Mouse (Mus musculus) E14TG2a.4 (cell line): ENCODE measurements around the gene Atp5g2.

Experiments used
- H3K27me3 ChIP-seq: 2 replicates; pipeline ENCODE4 v1.6.1; 2014; ENCODE audit warnings: low read length, control low read depth; ENCODE audit not compliant: insufficient read depth
- H3K36me3 ChIP-seq: 2 replicates; pipeline ENCODE4 v1.6.1; 2014; ENCODE audit warnings: low read length, control low read depth; ENCODE audit not compliant: insufficient read depth
- H3K4me1 ChIP-seq: replicated peaks from 2 replicates; pipeline ENCODE4 v1.6.1; 2014; ENCODE audit warnings: low read depth, low read length, control low read depth
- H3K4me3 ChIP-seq: replicated peaks from 2 replicates; pipeline ENCODE4 v1.5.1; 2014; ENCODE audit warnings: mild to moderate bottlenecking, low read length
- H3K9me3 ChIP-seq: 2 replicates; pipeline ENCODE4 v1.6.1; 2014; ENCODE audit warnings: low read length, control low read depth
- CTCF ChIP-seq: conservative IDR thresholded peaks from 2 replicates; pipeline ENCODE4 v1.5.1; 2014; ENCODE audit warnings: low read length
- NANOG ChIP-seq: IDR thresholded peaks from 2 replicates; pipeline ENCODE4 v1.6.1; 2014; ENCODE audit warnings: borderline replicate concordance, low read length, mixed read lengths
- POU5F1 ChIP-seq: IDR thresholded peaks from 2 replicates; pipeline ENCODE4 v1.6.1; 2014; ENCODE audit warnings: low read length, borderline replicate concordance

Gene Atp5g2

DNA sequence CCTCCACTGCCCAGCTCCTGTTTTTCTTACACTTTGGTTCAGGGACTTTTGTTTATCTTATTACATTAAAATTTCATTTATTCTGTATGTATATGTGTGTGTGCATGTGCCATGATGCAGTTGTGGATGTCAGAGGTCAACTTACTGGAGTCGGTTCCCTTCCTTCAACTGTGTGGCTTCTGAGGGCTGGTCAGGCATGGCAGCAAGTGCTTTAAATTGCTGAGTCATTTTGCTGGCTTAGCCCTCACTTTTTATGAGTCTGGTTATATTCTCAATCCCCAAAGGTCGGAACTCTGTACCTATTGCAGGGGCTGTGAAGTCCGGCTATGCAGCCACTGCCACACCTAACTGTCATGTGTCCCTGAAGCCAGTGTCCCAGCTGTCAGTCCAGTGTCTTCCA lies 30.8 kb upstream of the Atp5g2 start:
- H3K36me3 ChIP-seq = peaks cover 14% of the 10 kb centered on the region
- no peaks in the 10 kb centered on the region for H3K9me3 ChIP-seq
- H3K27me3 ChIP-seq = peaks cover 22% of the 10 kb centered on the region
- no peak overlapping the region for H3K4me3 ChIP-seq
- H3K4me1 ChIP-seq = peaks cover 18% of the 10 kb centered on the region
- TF ChIP-seq CTCF (no peak), NANOG (no peak), POU5F1 (no peak)

DNA sequence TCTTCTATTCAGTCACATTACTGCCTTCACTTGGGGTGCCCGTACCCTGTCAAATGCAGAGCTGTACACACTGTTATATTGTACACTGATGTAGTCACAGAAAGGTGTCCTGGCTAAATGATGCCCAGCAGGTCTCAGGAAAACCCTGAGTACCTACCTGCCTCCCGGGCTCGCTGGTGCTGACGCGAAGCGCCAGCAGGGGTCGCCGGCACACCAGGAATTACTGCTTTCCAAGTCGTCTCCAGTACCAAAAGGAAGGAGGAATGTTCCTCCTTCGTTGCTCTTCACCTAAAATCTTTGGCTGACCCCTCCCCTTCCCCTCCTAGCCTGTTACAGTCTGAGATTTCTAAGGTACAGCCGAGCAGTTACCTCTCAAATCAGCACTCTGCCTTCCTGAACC lies 26.0 kb upstream of the Atp5g2 start:
- Histone ChIP-seq H3K27me3 (peaks cover 67% of the 10 kb centered on the region), H3K4me1 (peaks cover 16% of the 10 kb centered on the region), H3K4me3 (no peak overlapping the region), H3K36me3 (no peaks in the 10 kb centered on the region), H3K9me3 (no peaks in the 10 kb centered on the region)
- TF ChIP-seq POU5F1 = no peak
- peak; percentile 71 for TF ChIP-seq CTCF

DNA sequence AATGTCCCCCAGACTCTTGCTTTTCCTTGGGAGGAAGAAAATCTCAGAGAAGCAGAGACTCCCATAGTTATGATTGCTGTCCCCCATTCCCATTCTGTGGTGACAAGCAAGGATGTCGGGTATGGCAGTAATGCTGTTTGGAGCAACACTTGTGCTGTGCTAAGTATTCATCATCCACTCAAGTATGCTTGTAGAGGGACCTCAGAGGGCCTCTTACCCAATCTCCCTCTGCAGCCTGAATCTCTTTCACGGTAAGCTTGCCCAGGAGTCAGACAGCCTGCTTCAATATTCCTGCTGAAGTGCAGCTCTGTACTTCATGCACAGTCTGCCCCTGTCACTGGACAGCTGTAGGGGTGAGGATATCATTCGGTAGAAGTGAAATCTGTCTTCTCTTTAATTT lies 24.7 kb upstream of the Atp5g2 start:
- peaks cover 24% of the 10 kb centered on the region for H3K4me1 ChIP-seq
- peaks cover 76% of the 10 kb centered on the region for H3K27me3 ChIP-seq
- H3K9me3 ChIP-seq = no peaks in the 10 kb centered on the region
- no peaks in the 10 kb centered on the region for H3K36me3 ChIP-seq
- TF ChIP-seq NANOG (no peak), POU5F1 (no peak), CTCF (no peak)
- no peak overlapping the region for H3K4me3 ChIP-seq

DNA sequence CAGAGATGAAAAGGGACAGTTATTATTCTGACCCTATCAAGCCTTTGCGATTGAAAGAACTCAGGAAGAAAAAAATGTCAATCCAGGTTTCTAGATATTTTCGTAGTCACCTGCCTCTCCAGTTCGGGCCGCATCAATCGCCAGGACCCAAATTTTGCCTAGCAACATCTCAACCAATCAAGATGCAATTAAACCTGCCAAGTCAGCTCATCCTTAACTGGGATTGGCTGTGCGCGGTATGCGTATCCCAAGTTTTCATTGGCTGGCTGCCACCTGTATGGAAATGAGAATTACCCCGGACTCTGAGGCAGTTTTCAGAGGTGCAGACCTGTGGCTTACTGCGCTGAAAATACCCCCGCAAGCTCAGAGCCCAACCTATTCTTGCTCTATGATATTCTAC lies 21.4 kb upstream of the Atp5g2 start:
- Histone ChIP-seq H3K9me3 (no peaks in the 10 kb centered on the region), H3K27me3 (peaks cover 82% of the 10 kb centered on the region), H3K4me1 (peaks cover 31% of the 10 kb centered on the region), H3K36me3 (no peaks in the 10 kb centered on the region), H3K4me3 (peak overlapping the region; percentile 78)
- TF ChIP-seq NANOG (no peak), POU5F1 (no peak), CTCF (no peak)

DNA sequence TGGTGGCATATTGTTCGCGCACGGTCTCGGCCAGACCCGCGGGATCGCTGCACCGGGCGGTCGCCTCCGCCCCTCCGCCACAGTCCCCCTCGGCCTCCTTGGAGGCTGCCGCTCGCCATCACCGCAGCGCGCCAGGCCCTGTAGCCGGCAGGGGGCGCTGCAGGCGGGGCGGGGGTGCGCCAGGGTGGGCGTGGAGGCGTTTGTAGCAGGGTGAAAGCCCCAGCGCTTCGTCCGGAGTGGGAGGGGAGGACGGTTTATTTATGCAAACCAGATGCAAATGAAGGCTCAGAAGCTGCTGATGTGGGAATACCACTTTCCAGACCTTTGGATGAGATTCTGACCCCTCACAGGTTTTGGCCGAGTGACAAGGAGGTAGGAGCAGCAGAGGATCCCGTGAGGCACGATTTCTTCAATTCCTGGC lies 20.8 kb upstream of the Atp5g2 start:
- peak overlapping the region; percentile 78 for H3K4me3 ChIP-seq
- peaks cover 31% of the 10 kb centered on the region for H3K4me1 ChIP-seq
- H3K27me3 ChIP-seq = peaks cover 81% of the 10 kb centered on the region
- no peak for TF ChIP-seq POU5F1
- no peak for TF ChIP-seq CTCF
- TF ChIP-seq NANOG = no peak
- no peaks in the 10 kb centered on the region for H3K9me3 ChIP-seq
- H3K36me3 ChIP-seq = no peaks in the 10 kb centered on the region

DNA sequence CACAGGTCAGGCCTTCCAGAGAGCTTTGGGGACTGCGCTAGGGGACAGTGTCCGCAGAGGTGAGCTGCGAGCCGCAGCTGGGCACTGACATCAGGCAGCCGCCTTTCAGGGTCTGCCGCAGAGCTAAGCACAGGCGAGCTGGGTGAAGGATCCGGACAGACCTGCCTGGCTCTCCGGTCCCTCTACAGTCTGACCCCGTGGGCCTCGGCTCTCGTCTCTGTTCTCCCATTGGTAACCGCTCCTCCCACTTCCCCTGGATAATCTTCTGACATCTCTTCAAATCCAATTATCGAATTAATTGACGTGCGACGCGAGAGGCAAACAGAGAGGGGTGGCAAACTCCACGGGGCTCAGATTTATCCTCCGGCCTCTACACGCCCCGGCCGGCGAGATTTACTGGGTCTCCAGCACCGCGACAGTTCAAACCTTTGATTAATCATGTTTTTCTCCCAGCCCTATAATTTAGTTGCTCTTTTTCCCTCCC lies 20.2 kb upstream of the Atp5g2 start:
- TF ChIP-seq CTCF (no peak), NANOG (no peak), POU5F1 (no peak)
- Histone ChIP-seq H3K36me3 (no peaks in the 10 kb centered on the region), H3K4me1 (peaks cover 31% of the 10 kb centered on the region), H3K9me3 (no peaks in the 10 kb centered on the region), H3K4me3 (peak overlapping the region; percentile 78), H3K27me3 (peaks cover 81% of the 10 kb centered on the region)

DNA sequence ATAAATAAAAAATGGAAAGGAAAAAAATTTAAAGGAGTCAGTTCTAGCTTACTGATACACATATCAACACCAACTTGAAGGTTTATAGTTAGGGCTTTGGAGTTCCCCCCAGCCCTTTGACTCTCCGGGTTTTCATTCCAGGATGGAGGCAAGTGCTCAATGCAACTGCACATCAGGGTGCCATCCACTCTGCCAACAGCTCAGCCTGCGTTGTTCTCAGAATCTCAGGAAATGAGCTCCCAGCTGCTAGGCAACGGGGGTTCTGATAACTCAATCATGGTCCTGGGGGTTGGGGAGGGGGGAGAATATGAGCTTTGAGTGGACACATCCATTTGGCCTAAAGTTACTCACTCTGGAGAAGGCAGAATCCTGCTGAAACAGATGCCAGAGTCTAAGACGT lies 13.6 kb upstream of the Atp5g2 start:
- Histone ChIP-seq H3K27me3 (peaks cover 44% of the 10 kb centered on the region), H3K9me3 (no peaks in the 10 kb centered on the region), H3K36me3 (no peaks in the 10 kb centered on the region), H3K4me3 (no peak overlapping the region), H3K4me1 (peaks cover 4% of the 10 kb centered on the region; the same call in 1 of the 2 replicates)
- TF ChIP-seq NANOG (no peak), POU5F1 (no peak), CTCF (no peak)

DNA sequence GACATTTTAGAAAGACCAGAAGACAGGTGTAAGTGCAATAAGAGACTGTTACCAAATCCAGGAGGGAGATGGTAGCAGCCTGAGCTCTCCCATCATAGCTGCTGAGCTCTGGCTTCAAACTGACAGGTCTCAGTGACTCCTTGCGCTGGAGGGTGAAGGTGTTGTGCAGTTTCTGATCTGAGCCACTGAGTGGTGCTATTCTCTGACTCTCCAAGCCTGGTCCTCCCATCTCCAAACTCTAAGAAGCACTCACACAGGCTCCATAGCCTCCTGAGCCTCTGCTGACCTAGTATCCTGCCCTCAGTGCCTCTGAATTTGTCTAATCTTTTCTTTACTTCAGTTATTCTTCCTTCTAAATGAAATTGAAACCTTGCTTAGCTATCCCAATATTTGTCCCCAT lies 11.5 kb upstream of the Atp5g2 start:
- TF ChIP-seq CTCF (peak; percentile 42), POU5F1 (no peak), NANOG (no peak)
- Histone ChIP-seq H3K9me3 (no peaks in the 10 kb centered on the region), H3K4me3 (no peak overlapping the region)

DNA sequence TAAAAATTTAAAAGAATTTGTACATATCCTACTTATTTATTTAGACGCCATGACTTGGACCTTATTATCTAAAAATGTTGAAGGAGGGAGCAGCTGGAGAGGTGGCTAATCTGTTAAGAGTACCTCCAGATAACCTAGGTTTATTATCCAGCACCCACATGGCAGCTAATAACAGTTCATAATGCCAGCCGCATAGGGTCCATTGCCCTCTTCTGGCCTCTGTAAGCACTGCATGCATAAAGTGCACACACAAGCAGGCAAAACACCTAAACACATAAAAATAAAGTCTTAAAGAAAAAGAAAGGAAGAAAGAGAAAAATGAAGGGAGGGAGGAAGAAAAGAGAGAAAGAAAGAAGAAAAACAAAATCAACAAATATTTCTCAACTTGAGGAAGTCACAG lies 4.2 kb upstream of the Atp5g2 start:
- Histone ChIP-seq H3K4me3 (no peak overlapping the region), H3K9me3 (no peaks in the 10 kb centered on the region), H3K4me1 (peaks cover 39% of the 10 kb centered on the region), H3K27me3 (no peaks in the 10 kb centered on the region), H3K36me3 (no peaks in the 10 kb centered on the region)
- TF ChIP-seq NANOG (no peak), CTCF (peak; percentile 73)

More for the DNA sequence above, 11.5 kb upstream of the Atp5g2 start:
- peaks cover 4% of the 10 kb centered on the region; the same call in 1 of the 2 replicates for H3K4me1 ChIP-seq
- no peaks in the 10 kb centered on the region for H3K36me3 ChIP-seq
- peaks cover 29% of the 10 kb centered on the region for H3K27me3 ChIP-seq
